Mouse (Mus musculus) cortical plate, adult 2 months (tissue): Measurements from ENCODE around the gene Cdk14.

Source experiments
- CTCF ChIP-seq: fragments of 200-500 bp; IDR thresholded peaks from 2 replicates; pipeline ENCODE4 v1.5.1; 2011; ENCODE audit warnings: mild to moderate bottlenecking, control low read depth, low read length; ENCODE audit not compliant: insufficient read depth; ENCODE audit errors: extremely low read depth
- POLR2A ChIP-seq: fragments of 200-500 bp; IDR thresholded peaks from 2 replicates; pipeline ENCODE4 v1.6.1; 2011; ENCODE audit warnings: mild to moderate bottlenecking, low read length, control low read depth; ENCODE audit not compliant: insufficient read depth; ENCODE audit errors: extremely low read depth

GRCm38 (mm10) chr5:5320506-5321181 is 99.5 kb downstream of the Cdk14 start:
- TF ChIP-seq POLR2A (no peak), CTCF (no peak)
